Mouse (Mus musculus) inflammation-experienced regulatory T-cells (primary cell): Measurements from ENCODE around the gene Wfdc9. TPM values are rescaled to one million over a fixed set of nuclear protein-coding genes. Genes with fewer than 3 reads are reported as not detected.

ENCODE experiments used
- polyA plus RNA-seq, 2 experiments: library from polyadenylated mRNA; unstranded; fragments of 100-300 nt; shearing (Covaris generic); gene quantifications; one replicate each; pipeline ENCODE4 v1.2.1; 2017

Gene Wfdc9
- 1 to 10 TPM in 1 of 2 experiments, under 1 TPM in 1; 0.51 to 1.6 TPM for polyA plus RNA-seq

DNA sequence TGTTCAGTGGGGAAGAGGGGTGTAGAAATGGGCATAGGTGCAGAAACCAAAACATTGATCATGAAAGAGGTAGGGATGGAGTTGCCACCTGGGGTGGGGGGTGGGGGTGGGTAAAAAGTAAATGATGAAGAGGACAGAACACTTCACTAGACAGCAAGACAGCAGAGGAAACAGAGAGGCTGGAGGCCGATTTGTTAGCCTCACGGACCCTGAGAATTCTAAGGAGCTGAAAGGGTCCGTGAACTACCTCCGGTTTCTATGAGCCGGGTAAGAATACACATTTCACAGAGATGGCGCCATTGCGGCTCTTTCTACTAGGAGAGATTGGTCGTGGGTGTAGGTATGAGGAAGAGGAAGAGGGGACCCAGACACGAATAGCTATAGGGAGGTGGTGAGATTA lies at the start of gene Wfdc9:
TSS of gene Wfdc9 (minus strand) at position 101 of the 400 bp plus-strand sequence.

DNA sequence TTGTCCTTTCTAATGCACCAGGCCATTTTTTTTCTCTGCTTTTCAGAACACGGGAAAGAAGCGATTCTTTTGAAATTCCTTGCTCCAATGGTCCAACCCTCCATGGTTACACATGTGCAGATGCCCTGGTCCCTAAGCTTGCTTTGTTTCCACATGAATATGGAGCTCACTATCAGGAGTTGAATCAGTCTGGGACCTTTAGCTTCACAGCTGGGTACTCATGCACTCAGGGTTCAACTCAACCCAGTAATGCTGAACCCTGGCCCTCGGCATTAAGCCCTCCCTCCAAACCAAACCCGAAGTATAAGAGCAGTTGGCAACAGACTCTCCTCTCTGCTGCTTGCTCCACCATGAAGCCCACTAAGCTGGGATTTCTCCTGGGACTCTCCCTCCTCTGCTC lies 41.8 kb upstream of the Wfdc9 start, which contains the start of gene Spint4:
TSS of gene Spint4 (plus strand) at position 301 of the 400 bp plus-strand sequence.

DNA sequence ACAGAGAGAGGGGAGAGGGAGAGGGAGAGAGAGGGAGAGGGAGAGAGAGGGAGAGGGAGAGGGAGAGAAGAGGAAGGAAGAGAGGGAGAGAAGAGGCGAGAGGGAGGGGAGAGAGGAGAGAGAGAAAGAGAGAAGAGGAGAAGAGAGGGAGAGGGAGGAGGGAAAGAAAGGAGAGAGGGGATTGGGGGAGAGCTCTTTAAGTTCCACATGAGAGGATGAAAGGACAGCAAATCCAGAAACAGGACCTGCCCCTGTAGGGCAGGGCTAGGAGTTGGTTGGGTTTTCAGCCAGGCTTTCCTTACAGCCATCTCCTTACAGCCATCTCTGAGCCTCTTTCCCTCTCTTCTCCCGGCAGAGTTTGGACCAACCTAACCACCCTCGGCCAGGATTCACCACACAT lies 28.4 kb upstream of the Wfdc9 start, which contains the start of gene Wfdc13:
TSS of gene Wfdc13 (plus strand) at position 301 of the 400 bp plus-strand sequence.

DNA sequence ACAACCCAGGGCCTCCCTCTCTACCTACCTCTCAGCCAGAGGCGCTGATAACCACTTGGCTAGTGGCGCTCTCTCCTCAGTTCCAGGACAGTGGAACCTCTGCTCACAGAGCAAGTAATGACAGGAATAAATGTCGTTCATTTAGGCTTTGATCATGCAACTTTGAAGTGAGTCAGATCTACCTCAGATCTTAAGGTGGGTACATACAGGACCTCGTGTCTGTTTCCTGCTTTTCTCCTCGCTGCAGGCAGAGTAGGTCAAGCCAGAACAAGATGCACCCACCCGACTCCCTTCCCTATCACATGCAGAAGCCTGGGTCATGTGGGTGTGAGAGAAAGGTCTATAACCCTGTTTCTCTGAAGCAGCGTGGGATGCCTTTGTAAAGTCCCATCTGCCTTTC lies 17.6 kb upstream of the Wfdc9 start, which contains the start of gene Wfdc11:
TSS of gene Wfdc11 (minus strand) at position 101 of the 400 bp plus-strand sequence.

DNA sequence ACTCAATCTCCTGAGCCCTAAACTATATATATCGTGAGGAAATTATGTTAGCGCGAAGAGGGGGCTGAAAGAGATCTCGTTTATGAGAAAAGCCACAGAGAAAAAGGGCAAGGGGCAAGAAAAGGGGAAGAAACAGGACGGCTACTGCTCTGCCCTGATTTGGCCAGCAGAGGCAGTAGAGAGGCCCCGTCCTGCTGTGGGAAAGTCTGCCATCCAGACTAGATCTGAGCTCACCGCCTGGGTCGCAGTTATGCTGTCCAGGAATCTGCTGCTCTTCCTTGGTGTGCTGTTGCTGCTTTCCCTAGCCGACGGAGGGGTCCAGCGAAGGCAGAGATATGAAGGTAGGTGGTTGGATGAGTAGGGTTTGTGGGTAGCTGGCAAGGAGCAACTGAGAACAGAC lies 525 bp downstream of the Wfdc9 start, which contains the start of gene Wfdc10:
TSS of gene Wfdc10 (plus strand) at position 189 of the 400 bp plus-strand sequence.

DNA sequence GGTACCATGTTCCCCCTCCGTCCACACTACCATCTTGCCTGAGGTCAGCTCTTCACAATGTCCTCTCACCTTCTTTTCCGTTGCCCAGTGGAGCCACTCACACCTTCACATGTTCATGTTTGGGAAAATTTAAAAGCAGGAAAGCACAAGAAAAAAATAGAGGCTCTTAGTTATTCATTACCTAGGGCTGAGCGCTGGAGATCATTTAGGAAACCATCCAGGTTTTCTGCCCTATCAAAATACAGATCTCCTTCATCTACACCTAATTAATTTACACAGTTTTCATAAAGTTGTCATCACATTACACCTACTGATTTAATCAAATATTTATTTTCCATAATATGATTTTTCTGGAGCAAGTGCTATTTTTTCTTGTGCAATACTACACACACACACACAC lies 17.7 kb downstream of the Wfdc9 start, which contains the start of gene Wfdc16:
TSS of gene Wfdc16 (minus strand) at position 101 of the 400 bp plus-strand sequence.

DNA sequence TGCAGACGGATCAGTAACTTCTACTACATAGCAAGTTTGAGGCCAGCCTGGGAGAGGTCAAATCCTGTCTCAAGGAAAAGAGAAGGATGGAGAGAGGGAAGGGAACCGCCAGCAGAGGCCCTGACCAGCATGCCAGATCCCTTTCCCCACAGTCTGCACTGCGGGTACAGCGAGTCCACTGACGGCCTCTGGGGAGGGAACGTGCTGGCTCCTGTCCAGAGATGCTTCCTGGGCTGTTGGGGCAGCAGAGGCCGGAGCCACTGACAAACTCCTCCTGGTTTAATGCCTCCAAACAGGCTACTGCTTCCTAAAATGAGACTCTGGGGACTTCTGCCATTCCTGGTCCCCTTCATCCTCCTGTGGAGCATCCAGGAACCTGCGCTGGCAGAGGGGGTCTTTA lies 42.9 kb downstream of the Wfdc9 start, which contains the start of the genes Wfdc6b and Wfdc8:
TSS of gene Wfdc6b (plus strand) at position 52 of the 400 bp plus-strand sequence.
TSS of gene Wfdc8 (minus strand) at position 156 of the 400 bp plus-strand sequence.

Other genes with a start within 250 kb of the Wfdc9 start
- gene Sdc4, start 212.7 kb downstream of the Wfdc9 start, polyA plus RNA-seq: 10 to 100 TPM in 1 of 2 experiments, 1 to 10 TPM in 1; 2.2 to 24.3 TPM
- 10 to 100 TPM; 81.2 to 96.0 TPM for gene Sys1, start 199.6 kb downstream of the Wfdc9 start, polyA plus RNA-seq
- gene Gm20458, start 195.6 kb downstream of the Wfdc9 start, polyA plus RNA-seq: 10 to 100 TPM; 19.7 to 21.3 TPM
- gene Trp53tg5, start 182.9 kb downstream of the Wfdc9 start, polyA plus RNA-seq: under 1 TPM; 0.41 to 0.62 TPM
- gene Dbndd2, start 170.5 kb downstream of the Wfdc9 start, polyA plus RNA-seq: 1 to 10 TPM; 6.3 to 6.8 TPM
- 10 to 100 TPM; 27.1 to 28.8 TPM for gene Pigt, start 159.1 kb downstream of the Wfdc9 start, polyA plus RNA-seq
- 1 to 10 TPM in 1 of 2 experiments, not detected in 1; 3.3 TPM for gene Wfdc2, start 94.2 kb downstream of the Wfdc9 start, polyA plus RNA-seq
- not detected for gene Spint3, start 83.1 kb downstream of the Wfdc9 start, polyA plus RNA-seq
- gene Wfdc6a, start 71.1 kb downstream of the Wfdc9 start, polyA plus RNA-seq: not detected
- gene Eppin, start 63.0 kb downstream of the Wfdc9 start, polyA plus RNA-seq: not detected
- gene Wfdc6b, start 43.1 kb downstream of the Wfdc9 start, polyA plus RNA-seq: 1 to 10 TPM in 1 of 2 experiments, not detected in 1; 3.0 TPM
- gene Wfdc8, start 43.0 kb downstream of the Wfdc9 start, polyA plus RNA-seq: 1 to 10 TPM in 1 of 2 experiments, not detected in 1; 1.6 TPM
- gene Wfdc16, start 17.8 kb downstream of the Wfdc9 start, polyA plus RNA-seq: not detected
- gene Wfdc10, start 537 bp downstream of the Wfdc9 start, polyA plus RNA-seq: under 1 TPM in 1 of 2 experiments, not detected in 1; 0.88 TPM
- not detected for gene Wfdc11, start 17.5 kb upstream of the Wfdc9 start, polyA plus RNA-seq
- not detected for gene Wfdc13, start 28.5 kb upstream of the Wfdc9 start, polyA plus RNA-seq
- not detected for gene Spint4, start 41.9 kb upstream of the Wfdc9 start, polyA plus RNA-seq
- gene Spint5, start 58.7 kb upstream of the Wfdc9 start, polyA plus RNA-seq: not detected
- gene Wfdc3, start 89.3 kb upstream of the Wfdc9 start, polyA plus RNA-seq: 1 to 10 TPM in 1 of 2 experiments, under 1 TPM in 1; 0.20 to 2.9 TPM
- gene Dnttip1, start 89.4 kb upstream of the Wfdc9 start, polyA plus RNA-seq: 10 to 100 TPM; 61.3 to 61.5 TPM
- 1 to 10 TPM; 1.7 to 2.9 TPM for gene Ube2c, start 113.3 kb upstream of the Wfdc9 start, polyA plus RNA-seq
- gene Tnnc2, start 123.4 kb upstream of the Wfdc9 start, polyA plus RNA-seq: not detected
- 1 to 10 TPM; 8.2 to 9.8 TPM for gene Snx21, start 129.2 kb upstream of the Wfdc9 start, polyA plus RNA-seq
- 10 to 100 TPM; 29.7 to 34.5 TPM for gene Acot8, start 148.3 kb upstream of the Wfdc9 start, polyA plus RNA-seq
- 10 to 100 TPM in 1 of 2 experiments, 1 to 10 TPM in 1; 8.2 to 11.0 TPM for gene Zswim3, start 148.5 kb upstream of the Wfdc9 start, polyA plus RNA-seq
- gene Zswim1, start 166.1 kb upstream of the Wfdc9 start, polyA plus RNA-seq: 10 to 100 TPM; 19.3 to 20.7 TPM
- gene Spata25, start 172.0 kb upstream of the Wfdc9 start, polyA plus RNA-seq: not detected
- 100 to 1,000 TPM; 179 to 196 TPM for gene Ctsa, start 176.3 kb upstream of the Wfdc9 start, polyA plus RNA-seq
- gene Neurl2, start 176.9 kb upstream of the Wfdc9 start, polyA plus RNA-seq: 1 to 10 TPM; 1.3 to 2.8 TPM
- gene Pltp, start 201.1 kb upstream of the Wfdc9 start, polyA plus RNA-seq: 1 to 10 TPM in 1 of 2 experiments, under 1 TPM in 1; 0.52 to 9.3 TPM
- 100 to 1,000 TPM; 109 to 125 TPM for gene Pcif1, start 222.7 kb upstream of the Wfdc9 start, polyA plus RNA-seq